Mouse (Mus musculus) thymus, postnatal 14 days (tissue): ENCODE measurements at regions not wholly inside any gene's neighbourhood (a gene's known extent, or its start where the extent isn't known, plus 50 kb on each side); places are given as distances from the start of the nearest gene placed in this dataset.

Experiments
- DNase-seq: peaks from one replicate; pipeline ENCODE4 v3.0.0; 2021

DNA sequence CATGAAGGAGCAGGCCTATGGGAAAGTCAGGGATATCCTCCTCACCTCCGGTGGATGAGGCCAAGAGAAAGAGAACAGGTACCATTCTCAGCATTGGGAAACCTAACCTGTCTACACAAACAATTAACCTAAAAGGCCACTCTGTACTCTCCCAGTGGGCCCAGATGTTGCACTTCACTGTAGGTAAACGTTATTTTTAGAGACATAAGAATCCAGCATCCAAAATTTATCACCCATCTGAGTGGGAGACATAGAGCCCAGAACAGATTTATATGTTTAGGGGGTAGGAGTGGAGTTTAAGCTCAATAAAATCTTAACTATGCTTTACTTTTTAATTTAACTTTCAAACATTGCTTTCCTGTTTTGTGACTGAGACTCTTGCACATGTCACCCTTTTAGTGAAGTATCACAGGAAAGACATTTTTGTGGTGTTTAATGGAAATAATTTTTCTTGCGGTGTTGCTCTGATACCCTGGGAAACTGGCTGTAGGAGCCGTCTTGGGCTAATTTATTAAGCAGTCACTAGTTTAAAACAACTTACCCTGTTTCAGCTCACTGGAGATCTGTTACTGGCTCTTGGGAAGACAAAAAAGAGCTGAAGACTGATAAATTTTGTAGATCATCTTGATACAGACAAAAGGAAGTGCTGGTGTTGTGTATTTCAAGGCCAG lies 123.9 kb upstream of the Bmp4 start:
- DNase-seq: no peak

DNA sequence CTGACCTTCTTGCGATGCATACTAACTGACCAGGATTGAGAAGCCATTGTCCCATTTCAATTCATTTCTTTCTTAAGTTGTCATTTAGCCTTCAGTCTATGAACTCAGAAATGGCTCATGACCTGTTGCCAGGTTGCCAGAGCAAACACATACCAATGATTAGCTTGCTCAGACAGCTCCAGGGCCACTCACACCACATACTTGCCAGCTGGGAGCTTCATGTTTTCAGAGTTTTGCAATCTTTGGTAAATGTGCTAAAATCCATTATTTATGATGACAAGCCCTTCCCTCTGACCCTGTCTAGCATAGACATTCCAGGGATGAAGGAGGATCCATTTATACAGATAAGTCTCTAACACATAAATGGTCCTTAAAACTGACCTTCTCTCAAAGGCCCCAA lies 121.6 kb upstream of the Bmp4 start:
- DNase-seq: no peak

GRCm38 (mm10) chr14:46508871-46509270 lies 118.4 kb upstream of the Bmp4 start:
- no peak for DNase-seq

DNA sequence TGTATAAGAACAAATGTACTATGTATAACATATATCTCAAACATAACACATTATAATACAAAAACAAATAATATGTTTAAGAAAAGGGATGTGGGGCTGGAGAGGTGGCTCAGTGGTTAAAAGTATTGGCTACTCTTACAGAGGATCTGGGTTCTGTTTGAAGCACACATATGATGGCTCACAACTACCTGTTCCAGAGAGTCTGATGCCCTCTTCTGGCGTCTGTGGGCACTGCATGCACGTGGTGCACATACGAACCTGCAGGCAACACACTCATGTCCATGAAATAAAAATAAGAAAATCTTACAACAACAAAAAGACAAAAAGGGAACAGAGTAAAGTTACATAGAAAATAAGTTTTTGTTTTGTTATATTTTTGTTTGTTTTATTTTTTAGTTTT lies 114.8 kb upstream of the Bmp4 start:
- peak; percentile 3 for DNase-seq

DNA sequence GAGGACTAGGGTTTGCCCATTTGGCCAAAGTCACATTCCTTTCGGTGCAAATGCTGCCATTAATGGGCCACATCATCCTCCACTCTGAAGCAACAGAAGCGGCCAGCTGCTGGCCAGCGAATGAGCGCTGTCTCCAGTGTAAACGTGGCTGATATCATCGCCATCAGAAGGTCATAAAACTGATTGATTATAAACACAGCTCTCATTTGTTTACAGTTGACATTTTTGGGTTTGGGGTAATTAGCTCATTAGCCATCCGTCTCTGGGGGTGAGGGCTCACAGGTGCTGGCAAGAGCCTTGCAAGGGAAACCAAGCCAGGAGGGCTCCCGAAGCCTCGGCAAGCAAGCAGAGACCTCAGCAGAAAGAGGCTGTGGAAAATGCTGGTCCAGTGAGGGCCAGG lies 101.1 kb upstream of the Bmp4 start:
- no peak for DNase-seq

DNA sequence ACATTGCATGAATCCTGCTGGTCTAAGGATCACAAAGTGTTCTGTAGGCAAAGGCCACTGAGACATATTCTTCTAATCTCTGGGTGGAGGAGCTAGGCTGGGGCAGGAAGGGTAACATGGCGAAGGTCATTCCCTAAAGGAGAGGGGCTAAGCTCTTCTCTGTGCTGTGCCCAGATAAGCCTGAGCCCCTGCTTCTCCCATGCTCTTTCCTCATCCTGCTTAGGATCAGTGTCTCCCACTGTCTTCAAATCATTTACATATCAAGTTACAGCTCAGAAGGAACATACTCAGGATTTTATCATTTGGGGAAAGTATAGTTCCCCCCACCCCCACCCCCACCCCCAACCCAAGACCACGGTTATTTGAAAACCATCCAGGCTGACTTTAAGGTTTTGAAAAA lies 100.7 kb upstream of the Bmp4 start:
- DNase-seq: no peak

DNA sequence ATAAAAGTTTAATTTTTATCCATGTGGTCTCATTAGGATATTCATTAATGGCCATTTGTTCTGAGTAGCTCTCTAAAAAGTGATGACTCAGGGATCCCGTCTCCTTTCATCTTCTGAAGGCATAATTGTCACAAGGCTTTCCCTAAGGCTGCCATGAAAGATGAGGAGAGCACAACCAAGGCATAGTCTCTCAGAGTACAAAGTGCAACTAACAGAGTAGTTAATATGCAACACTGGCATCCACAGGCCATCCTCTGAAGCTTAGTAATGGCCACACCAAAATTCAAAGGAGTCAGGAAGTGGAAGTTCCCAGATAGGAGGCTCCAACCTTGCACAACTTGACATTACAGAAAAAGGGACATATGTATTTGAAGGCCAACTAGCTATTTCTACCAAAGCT lies 97.1 kb upstream of the Bmp4 start:
- DNase-seq: no peak

DNA sequence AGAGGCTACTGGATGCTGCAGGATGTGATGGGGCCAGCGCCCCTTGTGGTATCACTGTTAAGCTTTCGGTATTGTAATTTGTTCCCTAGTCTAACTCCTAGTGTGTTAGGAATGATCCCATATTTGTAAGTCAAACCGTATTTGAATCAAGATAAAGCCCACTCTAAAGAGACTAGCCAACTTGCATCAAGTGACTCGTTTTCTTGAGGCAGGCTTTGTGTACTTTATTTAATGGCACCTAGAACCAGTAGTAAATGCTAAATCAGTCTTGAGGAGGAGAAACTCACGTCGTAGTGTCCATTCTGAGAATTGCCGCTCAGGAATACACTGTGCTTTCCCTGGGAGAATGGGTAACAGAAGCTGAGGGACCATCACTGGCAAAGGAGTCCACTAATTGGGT lies 89.9 kb upstream of the Bmp4 start:
- no peak for DNase-seq

- DNase-seq: no peak
Observed at GRCm38 (mm10) chr14:46475945-46476344, 85.5 kb upstream of the Bmp4 start.

GRCm38 (mm10) chr14:46462967-46463366 lies 72.5 kb upstream of the Bmp4 start:
- DNase-seq: no peak

DNA sequence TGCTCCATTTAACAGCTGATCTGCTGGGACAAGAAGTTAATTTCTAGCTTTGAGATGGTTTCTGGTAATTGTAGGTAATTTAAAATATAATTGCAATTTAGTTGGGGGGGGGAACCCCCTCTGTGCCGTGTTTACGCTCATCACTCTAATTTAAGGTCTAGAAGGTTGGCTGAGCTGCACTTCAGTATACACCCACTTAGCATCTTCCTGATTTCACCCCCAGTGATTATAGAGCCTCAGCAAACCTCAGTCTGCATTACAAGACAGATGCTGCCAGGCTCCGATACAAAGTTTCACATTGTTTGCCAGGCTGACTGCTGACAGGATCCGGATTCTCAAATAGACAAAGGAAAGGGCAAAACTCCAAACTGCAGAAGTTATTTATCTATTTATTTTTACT lies 71.5 kb upstream of the Bmp4 start:
- no peak for DNase-seq

DNA sequence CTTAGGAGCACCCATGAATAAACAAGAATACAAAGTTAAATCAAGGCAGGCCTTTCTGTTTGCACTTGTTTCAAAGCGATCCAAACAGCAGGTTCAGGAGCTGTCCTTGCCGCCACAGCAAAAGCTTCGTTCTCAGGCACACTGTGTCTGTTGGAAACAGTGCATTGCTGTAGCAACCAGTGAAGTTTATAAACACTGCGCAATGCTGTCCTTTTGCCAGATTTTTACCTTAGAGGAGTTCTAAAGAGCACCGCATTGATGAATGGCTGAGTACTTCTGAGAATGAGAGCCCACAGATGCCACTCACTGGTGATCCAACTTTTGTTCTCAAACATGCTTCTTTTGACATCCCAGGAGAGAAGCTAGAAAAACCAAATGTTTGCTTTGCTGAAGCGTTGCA lies 64.0 kb upstream of the Bmp4 start:
- no peak for DNase-seq

GRCm38 (mm10) chr14:46441696-46442095 lies 51.2 kb upstream of the Bmp4 start:
- no peak for DNase-seq
